Mouse (Mus musculus) neural tube, embryonic 13.5 days (tissue): ENCODE results near the gene Gps1. TPM values are rescaled to one million over a fixed set of nuclear protein-coding genes. Genes with fewer than 3 reads are reported as not detected.

Source experiments
- ATAC-seq: fragments of 200-750 bp; cut with Nextera tagmentation; 2 replicates; pipeline ENCODE4 v1.8.0; 2017; ENCODE audit warnings: low read depth, mild to moderate bottlenecking, moderate TSS enrichment, moderate library complexity
- H3K27ac ChIP-seq: fragments of 300-500 bp; sonication (generic); replicated peaks from 2 replicates; pipeline ENCODE4 v1.5.1; 2015; ENCODE audit warnings: moderate library complexity, mild to moderate bottlenecking, inconsistent platforms
- H3K27me3 ChIP-seq: fragments of 300-500 bp; sonication (generic); 2 replicates; pipeline ENCODE4 v1.6.1; 2015; ENCODE audit warnings: mild to moderate bottlenecking, inconsistent platforms
- H3K36me3 ChIP-seq: fragments of 300-500 bp; sonication (generic); 2 replicates; pipeline ENCODE4 v1.6.1; 2015; ENCODE audit warnings: mild to moderate bottlenecking, inconsistent platforms
- H3K4me1 ChIP-seq: fragments of 300-500 bp; sonication (generic); replicated peaks from 2 replicates; pipeline ENCODE4 v1.6.1; 2015; ENCODE audit warnings: inconsistent platforms
- H3K4me2 ChIP-seq: fragments of 300-500 bp; sonication (generic); 2 replicates; pipeline ENCODE4 v1.6.1; 2015; ENCODE audit warnings: inconsistent platforms, mild to moderate bottlenecking, moderate library complexity
- H3K4me3 ChIP-seq: fragments of 300-500 bp; sonication (generic); 2 replicates; pipeline ENCODE4 v1.5.1; 2015; ENCODE audit warnings: mild to moderate bottlenecking, inconsistent platforms
- H3K9ac ChIP-seq: fragments of 300-500 bp; sonication (generic); 2 replicates; pipeline ENCODE4 v1.6.1; 2015; ENCODE audit warnings: moderate library complexity, mild to moderate bottlenecking, inconsistent platforms
- H3K9me3 ChIP-seq: fragments of 300-500 bp; sonication (generic); 2 replicates; pipeline ENCODE4 v1.6.1; 2016; ENCODE audit warnings: inconsistent platforms
- WGBS: fragments of 180-500 bp; shearing (Covaris S2); methylation state at CpG from one replicate; pipeline ENCODE4 v1.1.7; 2015; 5-methylcytosine and 5-hydroxymethylcytosine counted together
- polyA plus RNA-seq: library from polyadenylated mRNA; unstranded; fragments of >200 nt; fragmentation: Nextera tagmentation; extraction: Ambion mirVana; gene quantifications from 2 replicates; pipeline ENCODE4 v1.2.1, GENCODE M21; 2015

The Gps1 gene
- polyA plus RNA-seq, 1 experiment from 2014 or later: 255 TPM

DNA sequence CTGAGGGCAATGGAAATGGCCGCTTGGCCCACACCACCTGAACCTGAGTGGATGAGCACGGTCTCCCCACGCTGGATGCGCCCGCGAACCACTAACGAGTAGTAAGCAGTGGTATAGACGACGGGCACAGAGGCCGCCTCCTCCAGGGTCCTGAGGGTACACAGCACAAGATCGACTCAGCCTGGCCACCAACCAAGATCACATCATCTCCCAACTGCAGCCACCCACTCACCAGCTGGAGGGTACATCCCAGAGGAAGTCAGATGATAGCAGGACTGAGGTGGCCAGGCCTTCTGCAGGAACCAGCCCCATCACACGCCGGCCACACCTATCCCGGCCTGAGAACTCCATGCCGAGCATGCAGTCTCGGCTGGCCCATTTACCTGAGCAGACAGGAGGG, 28.0 kb downstream of the Gps1 start:
- Histone ChIP-seq H3K27me3 (no peaks in the 10 kb centered on the region), H3K4me2 (no peak overlapping the region), H3K27ac (no peak overlapping the region), H3K9me3 (no peaks in the 10 kb centered on the region), H3K36me3 (peaks cover 100% of the 10 kb centered on the region), H3K4me3 (no peak overlapping the region), H3K4me1 (no peaks in the 10 kb centered on the region), H3K9ac (no peak overlapping the region)
- 94% methylated on average over 16 of the region's 16 CpGs for WGBS
- no peak for ATAC-seq

DNA sequence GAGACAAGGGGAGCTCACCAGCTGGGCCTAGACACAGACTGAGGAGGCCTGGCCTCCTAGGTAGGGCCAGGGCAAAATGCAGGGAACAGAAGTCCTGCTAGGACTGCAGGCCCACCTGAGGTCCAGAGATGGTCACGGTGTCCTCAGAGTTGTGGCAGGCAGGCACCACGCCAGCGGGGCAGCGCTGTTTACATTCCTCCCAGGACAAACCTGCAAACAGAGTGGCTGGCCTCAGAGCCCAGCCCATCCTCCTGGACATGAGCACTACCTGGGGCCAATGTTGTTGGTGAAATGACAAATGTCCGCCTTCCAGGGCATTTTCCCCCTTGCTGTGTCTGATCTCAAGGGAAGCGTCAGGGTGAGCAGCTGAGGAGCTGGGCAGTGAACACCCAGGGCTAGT, 33.3 kb downstream of the Gps1 start:
- H3K4me3 ChIP-seq: no peak overlapping the region
- peaks cover 21% of the 10 kb centered on the region for H3K4me1 ChIP-seq
- H3K36me3 ChIP-seq: peaks cover 100% of the 10 kb centered on the region
- 90% methylated on average over 6 of the region's 6 CpGs for WGBS
- H3K27ac ChIP-seq: no peak overlapping the region
- no peak overlapping the region for H3K9ac ChIP-seq
- H3K4me2 ChIP-seq: no peak overlapping the region
- no peaks in the 10 kb centered on the region for H3K27me3 ChIP-seq
- H3K9me3 ChIP-seq: no peaks in the 10 kb centered on the region
- no peak for ATAC-seq

- 98% methylated on average over 13 of the region's 13 CpGs for WGBS
- H3K27me3 ChIP-seq: no peaks in the 10 kb centered on the region
- no peak for ATAC-seq
- H3K36me3 ChIP-seq: peaks cover 91% of the 10 kb centered on the region
- H3K4me3 ChIP-seq: no peak overlapping the region
- H3K9ac ChIP-seq: no peak overlapping the region
- H3K9me3 ChIP-seq: no peaks in the 10 kb centered on the region
- no peak overlapping the region for H3K27ac ChIP-seq
- H3K4me2 ChIP-seq: no peak overlapping the region
- peaks cover 30% of the 10 kb centered on the region for H3K4me1 ChIP-seq
Observed at GRCm38 (mm10) chr11:120818251-120818650, 34.2 kb downstream of the Gps1 start.

DNA sequence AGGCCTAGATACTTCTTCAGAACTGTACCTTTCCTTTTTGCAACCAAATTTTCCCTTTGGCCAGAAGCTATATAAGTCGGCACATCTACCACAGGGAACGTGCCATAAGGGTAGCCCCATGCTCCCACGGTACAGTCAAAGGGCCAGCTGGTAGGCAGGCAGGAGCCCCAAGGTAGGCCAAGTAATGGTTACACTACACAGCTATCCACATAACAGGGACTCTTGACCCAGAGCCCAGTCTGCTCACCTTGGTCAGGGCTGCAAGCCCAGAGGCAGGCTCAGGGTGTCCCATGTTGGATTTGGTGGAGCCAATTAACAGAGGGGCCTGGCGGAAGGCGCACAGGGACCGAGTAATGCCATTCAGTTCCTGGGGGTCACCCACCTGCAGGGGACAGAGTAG, 35.5 kb downstream of the Gps1 start:
- H3K4me2 ChIP-seq: no peak overlapping the region
- no peak overlapping the region for H3K9ac ChIP-seq
- peaks cover 31% of the 10 kb centered on the region for H3K4me1 ChIP-seq
- no peaks in the 10 kb centered on the region for H3K9me3 ChIP-seq
- H3K4me3 ChIP-seq: no peak overlapping the region
- 96% methylated on average over 6 of the region's 6 CpGs for WGBS
- peaks cover 78% of the 10 kb centered on the region for H3K36me3 ChIP-seq
- H3K27ac ChIP-seq: no peak overlapping the region
- H3K27me3 ChIP-seq: no peaks in the 10 kb centered on the region
- no peak for ATAC-seq

- peak overlapping the region; percentile 100; the same call in 1 of the 2 replicates for H3K4me2 ChIP-seq
- no peaks in the 10 kb centered on the region for H3K9me3 ChIP-seq
- peaks cover 68% of the 10 kb centered on the region for H3K36me3 ChIP-seq
- no peak overlapping the region for H3K27ac ChIP-seq
- H3K4me3 ChIP-seq: no peak overlapping the region
- peak overlapping the region; percentile 96; the same call in 1 of the 2 replicates for H3K9ac ChIP-seq
- no peaks in the 10 kb centered on the region for H3K27me3 ChIP-seq
- ATAC-seq: no peak
- H3K4me1 ChIP-seq: peaks cover 38% of the 10 kb centered on the region
- 91% methylated on average over 14 of the region's 14 CpGs for WGBS
Observed at GRCm38 (mm10) chr11:120820546-120820945, 36.5 kb downstream of the Gps1 start.

DNA sequence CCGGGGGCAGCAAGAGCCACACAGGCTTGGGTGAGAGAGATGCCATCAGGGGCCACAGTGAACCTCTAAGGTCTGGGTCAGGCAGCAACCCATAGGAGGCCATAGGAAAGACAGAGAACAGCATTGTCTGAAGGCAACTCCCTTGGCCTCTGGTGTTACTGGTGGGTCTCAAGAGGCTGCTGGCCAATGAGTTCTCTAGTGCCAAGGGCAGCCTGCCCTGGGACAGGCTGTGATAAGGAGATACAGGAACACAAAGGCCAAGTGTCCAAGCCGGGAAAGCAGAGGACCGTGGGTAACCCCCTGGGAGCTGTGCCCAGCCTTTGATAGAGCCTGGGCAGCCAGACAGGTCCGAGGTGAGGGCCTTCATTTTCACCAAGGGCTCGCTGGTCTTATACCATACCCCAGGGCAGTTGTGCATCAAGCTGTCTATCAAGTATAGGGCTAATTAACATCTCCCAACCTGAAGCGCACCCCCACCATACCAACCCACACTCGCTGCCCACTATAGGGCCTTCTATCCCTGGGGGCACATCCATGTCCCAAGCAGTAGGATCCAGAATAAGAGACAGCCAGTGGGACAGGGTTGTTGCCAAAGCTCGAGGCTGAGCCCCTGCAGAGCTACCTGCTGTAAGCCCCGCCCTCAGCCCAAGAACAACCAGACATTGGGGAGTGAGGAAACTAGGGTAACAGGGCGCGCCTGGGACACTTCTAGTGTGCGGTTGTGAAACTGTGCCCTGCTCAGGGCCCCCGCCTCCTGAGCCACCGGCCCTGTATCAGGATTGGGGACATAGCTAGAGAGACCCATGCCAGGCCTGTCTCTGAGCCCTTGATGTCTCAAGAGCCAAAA, 37.2 kb downstream of the Gps1 start:
- peaks cover 60% of the 10 kb centered on the region for H3K36me3 ChIP-seq

DNA sequence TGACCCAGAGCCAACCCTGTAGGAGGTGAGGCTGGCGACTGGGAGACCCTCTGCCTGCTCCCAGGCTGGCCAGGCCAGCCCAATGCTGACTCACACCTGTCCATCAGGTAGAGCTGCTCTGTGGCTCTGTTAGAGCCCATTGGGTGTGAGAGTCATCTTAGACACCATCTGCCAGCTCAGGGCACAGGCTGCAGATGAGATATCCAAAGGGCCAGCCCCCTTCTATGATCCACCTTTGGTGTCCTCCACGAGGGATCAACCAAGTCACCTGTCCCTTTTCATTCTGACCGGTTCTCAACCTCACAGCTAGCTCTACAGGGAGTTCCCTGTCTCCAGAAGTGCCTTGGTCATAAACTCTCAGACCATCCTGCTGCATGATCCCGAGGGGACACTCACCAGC, 38.2 kb downstream of the Gps1 start:
- Histone ChIP-seq H3K9me3 (no peaks in the 10 kb centered on the region), H3K27ac (no peak overlapping the region; the same call in 1 of the 2 replicates), H3K4me3 (peak overlapping the region; percentile 92), H3K27me3 (no peaks in the 10 kb centered on the region), H3K9ac (peak overlapping the region; percentile 96), H3K36me3 (peaks cover 50% of the 10 kb centered on the region), H3K4me2 (peak overlapping the region; percentile 100), H3K4me1 (peaks cover 50% of the 10 kb centered on the region)
- WGBS: 69% methylated on average over 4 of the region's 4 CpGs
- ATAC-seq: no peak

More for the DNA sequence above, 37.2 kb downstream of the Gps1 start:
- H3K27me3 ChIP-seq: no peaks in the 10 kb centered on the region
- peak overlapping the region; percentile 96 for H3K9ac ChIP-seq
- peak overlapping the region; percentile 92 for H3K4me3 ChIP-seq
- peak overlapping the region; percentile 100 for H3K4me2 ChIP-seq
- no peaks in the 10 kb centered on the region for H3K9me3 ChIP-seq
- no peak overlapping the region for H3K27ac ChIP-seq
- peaks cover 45% of the 10 kb centered on the region for H3K4me1 ChIP-seq
- no peak for ATAC-seq
- 84% methylated on average over 14 of the region's 14 CpGs for WGBS

- WGBS: 1% methylated on average over 14 of the region's 14 CpGs
- peaks cover 50% of the 10 kb centered on the region for H3K4me1 ChIP-seq
Observed at GRCm38 (mm10) chr11:120822831-120823550, 38.9 kb downstream of the Gps1 start.

GRCm38 (mm10) chr11:120823551-120823947, 39.5 kb downstream of the Gps1 start:
- peak; percentile 57 for ATAC-seq
- WGBS: under 1% methylated on average over 40 of the region's 40 CpGs
- Histone ChIP-seq H3K4me1 (peaks cover 50% of the 10 kb centered on the region), H3K36me3 (peaks cover 38% of the 10 kb centered on the region), H3K27ac (peak overlapping the region; percentile 99), H3K4me3 (peak overlapping the region; percentile 92), H3K27me3 (no peaks in the 10 kb centered on the region), H3K9me3 (no peaks in the 10 kb centered on the region), H3K9ac (peak overlapping the region; percentile 96), H3K4me2 (peak overlapping the region; percentile 100)

More at GRCm38 (mm10) chr11:120822831-120823550, 38.9 kb downstream of the Gps1 start:
- Histone ChIP-seq H3K4me3 (peak overlapping the region; percentile 92), H3K9me3 (no peaks in the 10 kb centered on the region), H3K36me3 (peaks cover 43% of the 10 kb centered on the region), H3K27me3 (no peaks in the 10 kb centered on the region), H3K4me2 (peak overlapping the region; percentile 100), H3K9ac (peak overlapping the region; percentile 96), H3K27ac (peak overlapping the region; percentile 99)
- ATAC-seq: no peak

DNA sequence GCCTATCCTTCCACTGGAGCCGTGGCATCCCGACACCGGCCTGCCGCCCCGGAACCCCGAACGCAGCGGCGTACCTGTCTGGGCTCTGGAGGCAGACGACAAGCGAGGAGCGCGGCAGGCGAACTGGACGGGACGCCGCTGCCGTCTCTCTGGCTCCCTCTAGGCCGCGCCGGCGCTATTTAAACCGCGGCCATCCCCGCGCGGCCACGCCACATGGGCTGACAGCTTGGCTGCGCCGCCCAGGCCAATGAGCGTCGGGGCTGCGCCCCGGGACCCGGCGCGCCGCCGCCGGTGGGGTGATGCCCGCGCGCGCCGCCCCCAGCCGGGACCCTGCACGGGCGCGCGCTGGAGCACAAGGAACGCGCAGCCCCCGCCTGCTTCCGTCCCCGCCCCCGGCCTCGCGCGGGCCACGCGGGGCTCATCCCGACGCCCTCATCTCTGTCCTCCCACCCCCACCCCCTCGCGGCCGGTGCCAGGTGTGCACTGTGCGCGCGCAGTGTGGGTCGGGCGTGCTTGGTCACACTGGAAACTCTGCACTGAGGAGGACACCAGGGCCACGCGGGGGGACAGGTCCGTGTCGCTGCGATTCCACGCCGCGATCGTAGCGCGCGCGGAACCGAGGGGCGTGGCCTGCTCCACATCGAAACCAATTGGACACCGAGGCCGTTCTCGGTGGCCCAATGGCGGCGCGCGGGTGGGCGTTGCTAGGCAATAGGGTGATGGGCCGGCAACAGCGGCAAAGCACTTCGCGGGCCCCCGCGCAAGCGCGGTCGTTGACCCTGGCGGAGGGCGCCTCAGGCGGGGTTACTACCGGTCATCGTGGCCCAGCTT, 40.1 kb downstream of the Gps1 start, which contains the start of gene Fasn:
TSS of gene Fasn (minus strand) at position 592 of the 831 bp plus-strand sequence.
- H3K4me2 ChIP-seq: peak within 1 kb of the TSS; percentile 100
- ATAC-seq: peak; percentile 93
- peaks cover 32% of the 10 kb centered on the region for H3K36me3 ChIP-seq
- peak within 1 kb of the TSS; percentile 92 for H3K4me3 ChIP-seq
- no peaks in the 10 kb centered on the region for H3K27me3 ChIP-seq
- H3K27ac ChIP-seq: peak within 1 kb of the TSS; percentile 99
- WGBS: under 1% methylated on average over 96 of the region's 109 CpGs
- H3K9me3 ChIP-seq: no peaks in the 10 kb centered on the region
- H3K9ac ChIP-seq: peak within 1 kb of the TSS; percentile 96
- H3K4me1 ChIP-seq: peaks cover 50% of the 10 kb centered on the region

DNA sequence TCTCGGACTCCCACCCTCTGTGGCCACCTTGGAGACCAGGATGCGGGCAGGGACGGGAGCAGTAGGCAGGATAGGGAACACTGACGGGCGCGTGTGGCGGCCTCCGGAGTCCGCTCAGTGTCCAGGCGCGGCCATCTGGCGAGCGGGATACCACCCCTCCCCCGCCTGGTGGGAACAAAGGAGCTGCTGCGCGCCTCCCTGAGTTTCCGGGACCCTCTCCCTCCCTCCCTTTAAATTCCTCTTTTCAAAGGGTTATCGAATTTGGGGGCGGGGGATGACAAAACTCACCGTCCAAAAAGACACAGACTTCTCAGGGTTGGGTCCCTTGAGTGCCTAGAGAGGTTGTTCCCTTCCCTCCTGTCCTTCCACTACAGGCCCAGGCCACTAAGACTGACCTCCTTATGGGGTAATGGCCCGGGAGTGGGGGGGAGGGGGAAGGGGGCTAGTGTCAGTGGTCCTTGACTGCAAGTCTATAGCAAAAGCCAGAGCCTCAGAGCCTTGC, 40.8 kb downstream of the Gps1 start:
- Histone ChIP-seq H3K27ac (peak overlapping the region; percentile 99), H3K9ac (peak overlapping the region; percentile 96), H3K4me1 (peaks cover 50% of the 10 kb centered on the region), H3K9me3 (no peaks in the 10 kb centered on the region), H3K4me3 (peak overlapping the region; percentile 92), H3K27me3 (no peaks in the 10 kb centered on the region), H3K4me2 (peak overlapping the region; percentile 100), H3K36me3 (peaks cover 25% of the 10 kb centered on the region)
- ATAC-seq: peak; percentile 3; the same call in 1 of the 2 replicates
- WGBS: 1% methylated on average over 21 of the region's 21 CpGs
